Mouse (Mus musculus): Measurements from ENCODE around the gene Gm10392.

DNA sequence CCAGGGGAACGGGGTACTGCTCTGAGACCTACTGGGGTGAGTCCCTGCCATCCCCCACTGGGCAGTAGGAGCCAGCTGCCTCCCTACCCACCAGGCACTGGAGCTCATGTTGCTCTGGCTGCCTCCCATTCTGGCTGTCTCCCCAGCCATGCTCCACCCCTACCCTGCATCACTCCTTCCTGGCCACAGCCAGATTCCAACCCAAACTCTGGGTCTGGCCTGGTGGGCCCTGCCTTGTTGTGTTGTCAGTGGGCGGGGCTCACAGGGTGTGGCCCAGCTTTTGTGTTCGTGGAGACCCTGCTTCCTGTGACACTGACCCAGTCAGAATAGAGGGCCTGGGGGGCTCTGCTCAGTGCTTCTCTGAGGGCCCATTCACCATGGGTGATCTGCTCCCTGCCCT is 15.5 kb downstream of the Gm10392 start:
- TF ChIP-seq CTCF (IDR thresholded peaks at IDR 0.05; ENCODE audit: low read depth) (no peak), EP300 (IDR thresholded peaks at IDR 0.05; ENCODE audit: low read depth) (no peak)
